Mouse (Mus musculus): ENCODE data around the gene Abhd14b.

Gene Abhd14b

DNA sequence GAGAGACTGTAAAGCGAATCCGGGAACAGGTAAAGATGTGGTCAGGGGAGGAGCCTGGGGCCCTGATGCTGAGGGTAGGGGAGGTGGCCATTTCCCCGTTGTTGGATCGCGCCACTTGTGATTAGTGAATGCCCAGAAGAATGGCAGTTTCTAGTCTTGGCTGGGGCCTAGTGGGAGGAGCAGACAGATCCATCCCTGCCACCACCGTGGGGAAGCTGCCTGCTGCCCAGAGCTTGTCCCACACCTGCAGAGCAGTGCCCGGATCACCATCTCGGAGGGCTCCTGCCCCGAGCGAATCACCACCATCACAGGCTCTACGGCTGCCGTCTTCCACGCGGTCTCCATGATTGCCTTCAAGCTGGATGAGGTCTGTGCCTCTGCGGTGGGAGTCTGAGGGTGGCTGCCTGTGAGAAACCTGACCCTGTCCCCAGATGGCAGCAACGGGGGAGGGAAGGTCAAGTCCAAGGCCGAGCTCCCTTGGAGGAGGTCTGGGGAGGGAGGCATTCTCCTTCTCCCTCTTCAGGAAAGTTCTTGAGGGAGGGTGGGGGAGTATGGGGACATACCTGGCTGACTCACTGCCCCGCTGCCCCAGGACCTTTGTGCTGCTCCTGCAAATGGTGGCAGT, 13.3 kb downstream of the Abhd14b start:
- DNase-seq (ENCODE audit: low read depth, low spot score): no peak

DNA sequence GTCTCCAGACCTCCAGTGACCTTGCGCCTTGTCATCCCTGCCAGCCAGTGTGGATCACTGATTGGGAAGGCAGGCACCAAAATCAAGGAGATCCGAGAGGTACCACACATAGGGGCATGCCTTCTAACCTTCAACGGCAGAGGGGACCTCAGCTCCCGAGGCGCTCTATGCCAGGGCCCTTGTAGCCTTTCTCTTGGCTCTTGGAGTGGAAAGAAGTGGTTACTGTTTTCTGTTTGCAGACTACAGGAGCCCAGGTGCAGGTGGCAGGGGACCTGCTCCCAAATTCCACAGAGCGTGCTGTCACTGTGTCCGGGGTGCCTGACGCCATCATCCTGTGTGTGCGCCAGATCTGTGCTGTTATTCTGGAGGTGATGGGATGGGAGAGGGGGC, 13.8 kb downstream of the Abhd14b start:
- no peak for DNase-seq (ENCODE audit: low read depth, low spot score)

DNA sequence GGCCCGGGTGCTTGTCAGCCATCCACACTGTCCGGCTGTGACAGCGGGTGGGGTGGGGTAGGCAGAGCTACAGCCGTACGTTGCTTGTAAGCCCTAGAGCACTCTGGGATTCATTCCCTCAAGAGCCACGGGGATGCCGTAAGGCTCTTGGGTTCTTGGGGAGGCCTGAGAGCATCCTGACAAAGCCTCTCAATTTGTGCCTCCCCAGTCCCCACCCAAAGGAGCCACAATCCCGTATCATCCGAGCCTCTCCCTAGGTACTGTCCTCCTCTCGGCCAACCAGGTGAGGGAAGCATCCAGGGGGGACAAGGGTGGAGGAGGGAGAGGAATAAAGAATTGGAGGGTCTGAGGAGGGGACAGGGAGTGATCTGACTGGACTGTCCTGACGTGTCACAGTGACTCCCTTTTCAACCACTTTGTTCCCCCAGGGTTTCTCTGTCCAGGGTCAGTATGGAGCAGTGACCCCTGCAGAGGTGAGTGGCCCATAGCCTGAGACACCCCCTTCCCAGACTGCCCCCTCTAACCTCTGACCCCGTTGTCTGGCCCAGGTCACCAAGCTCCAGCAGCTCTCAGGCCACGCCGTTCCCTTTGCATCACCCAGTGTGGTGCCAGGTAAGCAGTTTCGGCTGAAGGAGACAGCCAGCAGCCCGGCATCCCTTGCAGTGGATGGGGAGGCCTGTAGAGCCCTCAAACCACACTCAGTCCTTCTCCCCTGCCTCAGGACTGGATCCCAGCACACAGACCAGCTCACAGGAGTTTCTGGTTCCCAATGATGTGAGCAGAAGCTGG, 14.6 kb downstream of the Abhd14b start:
- DNase-seq (ENCODE audit: low read depth, low spot score): no peak

DNA sequence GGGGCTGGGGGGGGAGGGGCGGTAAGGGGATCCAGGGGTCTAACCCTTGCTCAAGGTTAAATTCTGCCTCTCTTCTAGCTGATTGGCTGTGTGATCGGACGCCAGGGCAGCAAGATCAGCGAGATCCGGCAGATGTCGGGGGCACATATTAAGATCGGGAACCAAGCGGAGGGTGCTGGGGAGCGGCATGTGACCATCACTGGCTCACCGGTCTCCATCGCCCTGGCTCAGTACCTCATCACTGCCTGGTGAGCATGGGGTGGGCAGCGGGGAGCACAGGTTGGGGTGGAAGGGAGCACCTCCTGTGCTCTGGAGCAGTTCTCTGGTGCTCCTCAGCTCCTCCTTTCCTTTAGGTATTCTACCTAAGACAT, 15.2 kb downstream of the Abhd14b start:
- no peak for DNase-seq (ENCODE audit: low read depth, low spot score)

DNA sequence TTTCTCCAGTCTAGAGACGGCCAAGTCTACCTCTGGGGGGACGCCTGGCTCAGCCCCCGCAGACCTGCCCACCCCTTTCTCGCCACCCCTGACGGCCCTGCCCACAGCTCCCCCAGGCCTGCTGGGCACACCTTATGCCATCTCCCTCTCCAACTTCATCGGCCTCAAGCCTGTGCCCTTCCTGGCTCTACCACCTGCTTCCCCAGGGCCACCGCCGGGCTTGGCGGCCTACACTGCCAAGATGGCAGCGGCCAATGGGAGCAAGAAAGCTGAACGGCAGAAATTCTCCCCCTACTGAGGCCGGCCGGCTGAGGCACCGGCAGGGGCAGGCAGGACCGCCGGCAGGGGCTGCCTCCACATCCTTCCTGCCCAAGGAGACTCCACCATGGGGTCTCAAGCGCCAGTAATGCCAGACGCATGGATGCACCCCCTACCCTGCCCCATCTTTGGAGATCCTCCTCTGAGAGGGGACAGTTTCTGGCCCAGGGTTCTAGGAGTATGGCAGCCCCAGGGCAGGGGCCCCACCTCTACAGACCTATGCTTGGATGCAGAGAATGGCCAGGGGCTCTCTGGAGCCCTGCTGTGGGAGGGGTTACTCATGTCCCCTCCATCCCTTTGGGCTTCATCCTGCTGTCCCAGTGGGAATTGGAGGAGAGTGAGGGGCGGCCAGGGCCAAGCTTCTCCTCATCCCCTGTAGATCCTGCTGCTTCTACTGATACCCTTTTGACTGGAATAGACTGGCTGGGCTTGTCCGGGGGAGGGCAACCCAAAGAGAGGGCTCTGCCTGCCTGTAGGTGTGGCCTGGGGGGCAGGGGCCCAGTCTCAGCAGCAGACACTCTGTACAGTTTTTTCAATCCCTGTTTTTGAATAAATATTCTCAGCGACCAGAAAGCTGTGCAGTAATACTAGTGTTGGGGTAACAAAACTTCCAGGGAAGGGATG, 16.1 kb downstream of the Abhd14b start:
- no peak for DNase-seq (ENCODE audit: low read depth, low spot score)

DNA sequence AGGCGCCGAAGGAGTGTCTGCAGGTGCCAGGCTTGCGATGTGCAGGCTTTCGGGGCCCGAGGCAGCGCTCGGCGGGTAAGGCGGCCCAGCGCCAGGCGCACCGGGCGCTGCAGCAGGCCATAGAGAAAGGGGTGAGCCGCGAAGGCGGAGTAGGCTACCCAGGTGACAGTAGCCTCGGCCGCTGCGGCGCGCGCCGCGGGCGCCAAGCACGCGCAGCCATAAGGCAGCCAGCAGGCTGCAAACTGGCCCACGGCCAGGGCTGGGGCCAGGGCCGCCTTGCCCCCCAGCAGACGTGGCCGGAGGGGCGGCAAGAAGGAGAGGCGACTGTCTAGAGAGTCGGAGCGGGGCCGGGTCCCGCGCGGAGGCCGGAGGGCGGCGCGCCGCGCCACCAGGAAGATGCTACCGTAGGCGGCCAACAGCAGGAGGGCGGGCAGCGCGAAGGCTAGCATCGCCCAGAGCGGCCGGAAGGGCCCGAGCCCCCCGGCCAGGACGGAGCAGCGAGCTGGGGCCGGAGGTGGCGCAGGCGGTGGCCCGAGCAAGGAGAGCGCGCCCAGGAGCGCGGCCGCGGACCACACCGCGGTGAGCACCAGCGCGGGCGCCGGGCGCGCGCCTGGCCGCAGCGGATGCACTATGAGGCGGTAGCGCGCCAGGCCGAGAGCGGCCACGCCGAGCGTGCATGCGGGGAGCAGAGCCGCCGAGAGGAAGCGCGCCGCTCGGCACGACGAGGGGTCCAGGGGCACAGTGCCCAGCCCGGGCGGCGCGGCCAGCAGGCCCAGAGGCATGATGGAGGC, 17.7 kb downstream of the Abhd14b start:
- no peak for DNase-seq (ENCODE audit: low read depth, low spot score)

DNA sequence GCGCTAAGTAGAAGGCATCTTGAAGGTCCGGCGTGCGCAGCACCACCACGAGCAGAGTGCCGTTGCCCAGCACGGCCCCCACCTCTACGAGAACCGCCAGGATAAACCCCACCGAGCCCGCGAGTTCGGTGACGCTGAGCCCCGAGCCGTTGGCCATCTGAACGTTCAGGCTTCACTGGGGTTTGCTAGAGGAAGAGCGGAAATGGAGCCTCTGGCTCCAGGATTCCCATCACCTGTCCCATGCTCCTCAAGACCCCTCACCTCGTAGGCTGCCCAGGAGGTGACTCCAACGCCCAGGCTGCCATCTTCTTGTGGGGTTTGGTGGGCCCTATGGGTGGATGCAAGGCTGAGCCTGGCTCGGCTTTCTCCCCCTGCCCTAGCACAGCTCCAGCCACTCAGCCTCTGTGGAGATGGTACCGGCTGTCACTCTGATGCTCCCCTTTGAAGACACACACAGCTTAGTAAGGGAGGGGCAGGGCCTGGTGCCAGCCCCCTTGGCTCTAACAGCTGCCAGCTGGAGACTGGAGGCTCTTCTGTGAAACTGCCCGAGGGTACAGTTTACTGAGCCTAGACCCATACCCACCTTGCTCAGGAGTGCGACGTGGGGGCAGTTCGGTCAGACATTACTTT, 18.4 kb downstream of the Abhd14b start, which contains the start of gene Gpr62:
TSS of gene Gpr62 (minus strand) at position 368 of the 630 bp plus-strand sequence.
- DNase-seq (ENCODE audit: low read depth, low spot score): no peak

DNA sequence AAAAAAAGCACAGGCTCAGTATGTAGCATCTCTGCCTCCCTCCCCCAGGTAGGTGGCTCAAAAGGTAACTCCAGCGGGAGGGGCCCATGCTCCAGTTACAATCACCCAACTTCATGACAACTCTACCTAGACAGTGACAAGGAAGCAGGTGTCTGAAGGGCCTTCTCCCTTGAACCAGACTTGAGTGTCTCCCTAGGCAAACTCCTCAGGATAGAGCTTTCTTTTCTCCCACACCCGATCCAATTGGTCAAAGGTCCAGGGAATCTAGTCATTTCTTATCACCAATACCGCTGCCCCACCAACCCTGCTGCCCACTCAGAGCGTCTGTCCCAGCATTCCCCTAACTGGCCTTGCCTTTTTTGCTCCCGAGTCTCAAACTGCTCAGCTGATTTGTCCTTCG, 19.5 kb downstream of the Abhd14b start:
- DNase-seq (ENCODE audit: low read depth, low spot score): no peak

DNA sequence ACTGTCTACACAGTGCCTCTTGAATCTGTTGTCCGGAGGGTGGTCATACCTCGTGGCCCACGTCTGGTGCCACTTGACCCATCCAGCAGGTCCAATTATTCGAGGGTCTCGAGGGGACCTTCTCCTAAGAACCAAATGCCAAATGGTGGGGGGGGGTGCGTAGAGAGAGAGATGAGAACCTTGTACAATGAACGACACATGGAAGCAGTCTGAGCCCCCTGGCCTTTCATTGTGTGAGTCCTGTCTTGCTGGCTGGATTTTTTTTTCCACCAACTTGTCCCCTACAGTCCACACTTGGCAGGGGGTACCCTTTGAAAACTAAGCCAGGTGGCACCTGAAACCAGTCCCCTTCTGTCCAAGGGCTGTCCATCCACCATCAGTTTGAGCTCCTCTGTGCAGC, 20.5 kb downstream of the Abhd14b start:
- DNase-seq (ENCODE audit: low read depth, low spot score): no peak

DNA sequence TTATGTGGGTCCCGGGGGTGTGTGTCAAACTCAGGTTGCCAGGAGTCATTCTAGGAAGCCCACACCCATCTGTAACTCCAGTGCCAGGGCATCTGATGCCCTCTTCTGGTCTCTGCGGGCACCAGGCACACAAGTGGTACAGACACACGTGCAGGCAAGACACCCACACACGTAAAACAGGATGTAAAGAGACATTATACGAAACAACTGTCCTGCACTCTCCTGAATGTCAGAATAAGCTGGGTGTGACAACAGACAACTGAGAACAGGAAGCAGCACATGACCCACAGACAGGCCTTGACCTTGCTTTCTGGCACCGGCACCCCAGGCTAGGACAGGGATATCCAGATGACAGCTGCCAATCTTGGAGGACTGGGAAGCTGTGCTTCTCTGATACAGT, 22.1 kb downstream of the Abhd14b start:
- DNase-seq (ENCODE audit: low read depth, low spot score): no peak

DNA sequence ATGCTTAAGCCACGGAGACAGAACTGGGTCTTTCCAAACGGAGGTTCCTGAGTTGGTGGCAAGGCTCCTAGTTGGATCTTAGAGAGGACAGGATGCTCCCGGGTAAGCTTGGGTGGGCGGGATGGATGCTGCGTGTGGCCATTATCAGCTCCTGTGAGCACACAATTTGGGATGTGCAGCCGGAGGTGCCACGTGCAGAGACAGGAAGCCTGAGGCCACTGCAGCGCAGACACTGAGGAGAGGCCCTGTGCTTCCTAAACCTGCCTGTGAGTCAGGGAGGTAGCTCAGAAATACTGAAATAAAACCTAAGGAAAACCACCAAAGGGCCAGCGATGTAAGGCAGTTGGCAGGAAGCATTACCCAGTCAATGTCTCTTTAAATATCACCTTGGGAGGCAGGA, 22.5 kb downstream of the Abhd14b start:
- DNase-seq (ENCODE audit: low read depth, low spot score): no peak

DNA sequence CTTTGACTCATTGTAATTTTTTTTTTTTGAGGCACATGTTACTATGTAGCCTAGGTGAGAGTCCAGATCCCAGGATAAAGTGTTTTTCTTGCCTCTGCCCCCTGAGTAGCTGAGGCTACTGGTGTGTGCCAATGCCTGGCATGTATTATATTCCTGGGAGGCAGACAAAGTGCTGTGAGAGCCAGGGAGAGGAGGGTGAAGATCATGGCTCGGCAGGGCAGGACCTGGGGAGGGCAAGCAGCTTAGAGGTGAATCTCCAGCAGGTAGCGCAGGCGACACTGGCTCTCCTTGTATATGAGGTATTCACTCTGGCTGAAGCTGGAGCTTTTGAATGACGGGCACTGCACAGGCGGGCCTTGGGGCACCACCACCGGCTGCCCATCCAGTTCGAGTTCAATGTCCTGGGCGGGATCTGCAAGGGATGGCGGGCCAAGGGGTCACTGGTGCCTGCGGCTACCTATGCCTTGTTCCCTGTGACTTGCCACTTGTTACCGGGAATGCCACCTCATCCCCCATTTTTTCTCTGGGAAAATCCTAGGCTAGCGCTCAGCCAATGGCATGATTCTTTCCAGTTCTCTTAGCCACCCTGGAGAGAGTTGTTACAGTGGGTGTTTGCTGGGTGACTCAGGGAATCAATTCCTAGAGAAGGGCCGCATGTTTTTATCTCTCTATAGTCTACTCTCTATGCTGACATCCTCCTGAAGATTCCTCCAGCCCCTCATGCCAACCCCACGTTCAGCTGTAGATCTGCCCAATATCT, 23.9 kb downstream of the Abhd14b start:
- no peak for DNase-seq (ENCODE audit: low read depth, low spot score)

DNA sequence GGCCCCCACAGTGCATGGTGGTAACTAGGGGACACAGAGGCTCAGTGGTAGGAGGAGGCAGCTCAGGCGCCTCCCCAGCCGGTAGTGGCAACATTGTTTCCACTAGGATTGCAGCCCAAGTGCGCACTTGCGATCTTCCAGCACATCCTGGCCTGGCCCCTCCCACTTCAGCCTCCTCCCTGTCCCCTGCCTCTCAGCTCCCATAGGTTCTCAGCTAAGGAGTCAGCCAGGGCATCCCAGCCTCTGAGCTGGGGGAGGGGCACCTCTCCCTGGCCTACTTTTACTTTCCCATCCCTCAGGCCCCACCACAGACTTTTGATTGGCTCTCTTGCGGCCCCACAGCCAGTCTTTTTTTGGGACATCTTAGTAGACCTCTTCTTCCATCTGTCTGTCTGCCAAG, 24.6 kb downstream of the Abhd14b start:
- peak; percentile 92 for DNase-seq (ENCODE audit: low read depth, low spot score)

DNA sequence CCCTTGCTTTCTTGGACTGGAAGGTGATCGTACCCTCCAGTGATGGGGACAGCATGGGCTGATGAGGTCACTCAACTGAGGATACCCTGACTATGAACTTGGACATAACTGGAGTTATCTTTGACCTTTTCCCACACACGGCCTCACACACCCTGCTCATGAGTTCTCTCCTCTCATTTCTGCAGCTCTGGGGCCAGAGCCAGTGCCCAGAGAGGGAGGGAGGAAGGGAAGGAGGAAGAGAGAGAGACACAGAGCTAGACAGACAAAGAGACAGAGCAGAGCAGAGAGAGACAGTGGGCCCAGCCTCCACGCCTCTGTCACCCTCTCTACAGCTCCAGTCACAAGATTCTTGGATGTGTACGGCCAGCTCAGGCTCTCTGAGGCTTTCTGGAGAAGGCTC, 25.1 kb downstream of the Abhd14b start:
- DNase-seq (ENCODE audit: low read depth, low spot score): no peak

DNA sequence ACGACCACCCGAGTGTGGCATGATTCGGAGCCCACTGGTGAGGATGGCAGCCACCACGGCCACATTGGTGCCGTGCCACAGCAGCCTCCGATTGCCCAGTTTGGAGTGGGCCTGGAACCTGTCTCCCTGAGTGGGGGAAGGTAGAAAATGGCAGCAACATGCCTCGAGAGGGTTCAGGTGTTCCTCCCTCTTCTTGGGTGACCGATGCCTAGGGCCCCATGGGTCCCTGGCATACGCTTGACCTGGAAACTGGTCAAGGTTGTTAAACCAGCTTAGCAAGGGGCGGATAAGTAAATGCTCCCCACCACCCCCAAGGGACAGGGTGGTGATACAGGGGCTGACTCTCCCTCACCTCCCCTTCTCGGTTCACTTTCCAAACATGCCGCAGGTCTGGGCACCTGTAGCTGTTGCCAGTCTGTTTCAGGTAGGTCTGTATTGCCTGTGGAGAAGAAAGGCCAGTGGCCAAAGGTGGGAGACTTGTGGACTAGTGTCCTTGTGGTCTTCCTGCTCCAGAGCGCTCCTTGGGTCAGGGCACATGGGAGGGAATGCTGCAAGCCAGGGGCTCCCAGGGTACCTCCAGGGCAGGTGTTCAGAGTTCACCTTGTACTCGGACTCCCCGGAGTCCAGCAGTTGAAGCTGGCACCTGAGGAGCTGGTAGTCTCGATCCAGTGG, 26.0 kb downstream of the Abhd14b start:
- DNase-seq (ENCODE audit: low read depth, low spot score): no peak

DNA sequence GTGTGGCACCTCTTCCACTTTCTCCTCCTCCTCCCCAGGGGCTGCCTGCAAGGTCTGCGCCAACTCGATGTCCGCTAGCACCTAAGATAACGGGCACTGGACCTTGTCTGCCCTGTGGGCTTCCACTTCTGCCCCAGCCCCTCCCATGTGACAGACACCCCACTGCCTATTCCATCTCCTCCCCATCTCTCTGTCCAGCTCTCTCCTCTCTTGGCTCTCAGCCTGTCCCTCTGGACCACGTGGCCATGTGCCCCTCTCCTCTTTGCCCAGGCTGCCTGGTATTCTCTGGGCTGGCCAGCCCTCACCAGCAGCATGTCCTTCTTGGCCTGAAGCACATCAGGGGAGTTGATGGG, 26.5 kb downstream of the Abhd14b start:
- no peak for DNase-seq (ENCODE audit: low read depth, low spot score)

DNA sequence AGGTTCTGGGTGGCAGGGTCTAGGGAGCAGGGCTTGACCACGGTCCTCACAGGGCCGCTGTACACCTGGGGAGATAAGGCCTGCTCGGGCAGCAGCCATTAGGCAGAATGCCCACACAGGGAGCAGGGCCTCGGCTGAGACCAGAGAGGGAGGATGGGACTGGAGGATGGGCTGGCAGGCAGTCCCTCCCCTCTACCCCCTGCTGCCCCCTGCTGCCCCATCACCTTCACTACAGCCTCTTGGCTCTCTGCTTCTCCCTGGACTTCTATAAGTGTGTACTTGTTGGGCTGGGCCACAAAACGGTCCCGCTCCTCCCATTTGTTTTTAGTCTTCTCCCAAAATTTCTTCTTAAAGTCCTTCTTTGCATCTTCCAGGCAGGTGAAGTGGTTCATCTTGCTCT, 27.2 kb downstream of the Abhd14b start:
- DNase-seq (ENCODE audit: low read depth, low spot score): peak; percentile 86

DNA sequence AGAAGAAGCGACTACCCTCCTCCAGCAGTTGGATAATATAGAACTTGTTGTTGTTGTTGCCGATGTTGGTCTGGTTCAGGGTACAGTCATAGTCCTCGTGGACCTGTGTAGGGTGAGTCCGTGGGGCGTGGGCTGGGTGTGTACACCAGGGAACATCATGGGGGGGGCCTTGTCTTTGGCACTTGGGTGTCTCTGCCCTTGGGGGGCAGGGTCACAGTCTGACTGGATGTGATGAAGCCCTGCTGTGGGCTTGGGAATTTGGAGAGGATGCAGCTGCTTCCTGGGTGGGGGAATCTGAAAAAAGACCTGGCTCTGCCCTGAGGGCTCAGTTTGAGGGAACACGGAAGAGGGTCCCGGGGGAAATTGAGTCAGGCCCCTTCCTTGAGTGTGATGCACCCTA, 27.8 kb downstream of the Abhd14b start:
- peak; percentile 72 for DNase-seq (ENCODE audit: low read depth, low spot score)

DNA sequence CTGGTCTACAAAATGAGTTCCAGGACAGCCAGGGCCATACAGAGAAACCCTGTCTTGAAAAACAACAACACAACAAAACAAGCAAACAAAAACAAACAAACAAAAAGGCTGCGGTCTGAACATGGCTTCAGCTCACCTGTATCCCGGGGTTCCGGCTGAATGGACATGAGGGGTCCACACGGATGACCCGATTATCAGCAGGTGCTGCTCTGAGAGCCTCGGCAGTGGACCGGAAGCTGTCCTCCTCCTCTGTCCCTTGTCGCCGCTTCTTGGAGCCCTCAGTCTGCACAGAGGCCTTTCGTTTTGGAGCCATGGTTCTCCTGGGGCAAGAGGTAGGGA, 28.4 kb downstream of the Abhd14b start, which contains the start of gene Rrp9:
TSS of gene Rrp9 (plus strand) at position 301 of the 339 bp plus-strand sequence.
- no peak for DNase-seq (ENCODE audit: low read depth, low spot score)
